Mouse (Mus musculus): ENCODE measurements around the gene Gm21541. TPM values are rescaled to one million over a fixed set of nuclear protein-coding genes. Genes with fewer than 3 reads are reported as not detected.
"Not testable (repeated sequence)": the region's sequence is repeated elsewhere in the genome, so short reads cannot be mapped to it uniquely, and the experiment has no call there.

Gene Gm21541
- 5.2 and 9.4 TPM in 2 replicates for polyA plus RNA-seq (2014; fragmentation: Nextera tagmentation; extraction: Ambion mirVana)

DNA sequence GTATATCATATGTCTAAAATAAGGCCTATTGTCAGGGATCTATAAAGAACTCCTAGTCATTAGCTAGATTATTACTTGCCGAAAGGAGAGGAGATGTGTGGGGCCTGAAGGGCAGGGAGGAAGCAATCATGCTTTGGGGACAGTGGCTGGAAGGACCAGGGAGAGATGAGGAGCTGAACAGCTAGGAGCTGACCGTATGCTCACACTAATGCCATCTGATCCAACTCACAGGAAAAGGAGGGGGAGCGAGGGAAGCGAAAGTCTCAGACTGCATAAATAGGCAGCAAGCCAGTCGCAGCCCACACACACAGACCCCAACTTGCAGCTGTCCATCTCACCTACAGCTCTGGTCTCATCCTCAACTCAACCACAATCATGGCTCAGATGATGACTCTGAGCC lies at the start of gene Gm21541:
Gm21541 (plus strand) TSS at position 301 of the 400 bp plus-strand sequence.
- H3K4me2 ChIP-seq (ENCODE audit: low read depth, low read length); ATAC-seq (replicated peaks; ENCODE audit: insufficient number of reproducible peaks, low FRiP score, low TSS enrichment, low read depth); H3K27me3 ChIP-seq (ENCODE audit: control insufficient read depth, insufficient read depth, low read length); H3K9me3 ChIP-seq (replicated peaks; ENCODE audit: control insufficient read depth, low read length); H3K9ac ChIP-seq (replicated peaks; ENCODE audit: low read length); H3K4me3 ChIP-seq (ENCODE audit: low read depth, low read length); H3K36me3 ChIP-seq (replicated peaks; ENCODE audit: control insufficient read depth, insufficient read depth, low read depth, low read length); DNase-seq (ENCODE audit: low spot score); H3K27ac ChIP-seq (replicated peaks; ENCODE audit: low read depth, low read length); H3K4me1 ChIP-seq (ENCODE audit: control insufficient read depth, insufficient read depth, low read length): not testable (repeated sequence)
- no CpG with 5 or more reads among the region's 5 CpGs for WGBS

DNA sequence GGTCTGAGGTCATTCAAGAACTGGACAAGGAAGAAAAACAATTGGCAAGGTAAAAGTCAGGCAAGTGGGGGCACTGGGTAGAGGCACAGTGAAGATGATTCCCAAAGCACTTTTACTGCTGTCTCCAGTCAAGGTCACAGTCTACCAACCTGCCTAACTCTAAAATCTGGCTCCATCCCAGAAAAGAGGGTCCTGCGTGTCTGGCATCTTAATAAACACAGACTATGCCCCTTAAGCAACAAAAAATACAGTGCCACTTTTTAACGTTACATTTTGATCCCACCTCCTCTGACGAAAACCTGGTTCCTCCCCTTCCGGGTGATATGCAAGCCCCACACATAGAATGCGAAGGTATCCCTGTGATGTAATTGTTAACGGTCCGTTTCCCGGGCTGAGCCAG lies 37.9 kb downstream of the Gm21541 start, which contains the start of gene Gm20878:
Gm20878 (plus strand) TSS at position 301 of the 400 bp plus-strand sequence.
- WGBS: no CpG with 5 or more reads among the region's 8 CpGs
- not testable (repeated sequence) for H3K9me3 ChIP-seq (replicated peaks; ENCODE audit: control insufficient read depth, low read length); DNase-seq (ENCODE audit: low spot score); ATAC-seq (replicated peaks; ENCODE audit: insufficient number of reproducible peaks, low FRiP score, low TSS enrichment, low read depth); H3K9ac ChIP-seq (replicated peaks; ENCODE audit: low read length); H3K4me3 ChIP-seq (ENCODE audit: low read depth, low read length); H3K27me3 ChIP-seq (ENCODE audit: control insufficient read depth, insufficient read depth, low read length); H3K4me2 ChIP-seq (ENCODE audit: low read depth, low read length); H3K36me3 ChIP-seq (replicated peaks; ENCODE audit: control insufficient read depth, insufficient read depth, low read depth, low read length); H3K27ac ChIP-seq (replicated peaks; ENCODE audit: low read depth, low read length); H3K4me1 ChIP-seq (ENCODE audit: control insufficient read depth, insufficient read depth, low read length)

Other genes with a start within 250 kb of the Gm21541 start
- 8.8 and 9.8 TPM in 2 replicates for gene Cntfr, start 206.5 kb upstream of the Gm21541 start, polyA plus RNA-seq (2014; fragmentation: Nextera tagmentation; extraction: Ambion mirVana)
- gene Il11ra1, start 203.6 kb upstream of the Gm21541 start, polyA plus RNA-seq (2014; fragmentation: Nextera tagmentation; extraction: Ambion mirVana): 199 and 201 TPM in 2 replicates
- gene Rpp25l, start 190.1 kb upstream of the Gm21541 start, polyA plus RNA-seq (2014; fragmentation: Nextera tagmentation; extraction: Ambion mirVana): 89.4 and 101 TPM in 2 replicates
- gene Dctn3, start 180.4 kb upstream of the Gm21541 start, polyA plus RNA-seq (2014; fragmentation: Nextera tagmentation; extraction: Ambion mirVana): 119 and 128 TPM in 2 replicates
- gene Arid3c, start 172.5 kb upstream of the Gm21541 start, polyA plus RNA-seq (2014; fragmentation: Nextera tagmentation; extraction: Ambion mirVana): 0.42 TPM in 1 of 2 replicates, not detected in the other
- gene Galt, start 148.4 kb upstream of the Gm21541 start, polyA plus RNA-seq (2014; fragmentation: Nextera tagmentation; extraction: Ambion mirVana): 35.1 and 37.5 TPM in 2 replicates
- 73.4 and 83.8 TPM in 2 replicates for gene Sigmar1, start 147.5 kb upstream of the Gm21541 start, polyA plus RNA-seq (2014; fragmentation: Nextera tagmentation; extraction: Ambion mirVana)
- 47.7 and 49.3 TPM in 2 replicates for gene Ccl27a, start 129.4 kb upstream of the Gm21541 start, polyA plus RNA-seq (2014; fragmentation: Nextera tagmentation; extraction: Ambion mirVana)
- gene Gm20878, start 38.0 kb downstream of the Gm21541 start, polyA plus RNA-seq (2014; fragmentation: Nextera tagmentation; extraction: Ambion mirVana): 1.5 and 2.0 TPM in 2 replicates
- not detected in 2 replicates for gene Fam205a4, start 62.4 kb downstream of the Gm21541 start, polyA plus RNA-seq (2014; fragmentation: Nextera tagmentation; extraction: Ambion mirVana)
- 0.15 and 0.29 TPM in 2 replicates for gene Gm21093, start 131.1 kb downstream of the Gm21541 start, polyA plus RNA-seq (2014; fragmentation: Nextera tagmentation; extraction: Ambion mirVana)
- not detected in 2 replicates for gene Gm3893, start 187.6 kb downstream of the Gm21541 start, polyA plus RNA-seq (2014; fragmentation: Nextera tagmentation; extraction: Ambion mirVana)
- 10.1 TPM in 1 of 2 replicates, not detected in the other for gene Gm13304, start 211.2 kb downstream of the Gm21541 start, polyA plus RNA-seq (2014; fragmentation: Nextera tagmentation; extraction: Ambion mirVana)
- not detected in 2 replicates for gene Gm13306, start 249.8 kb downstream of the Gm21541 start, polyA plus RNA-seq (2014; fragmentation: Nextera tagmentation; extraction: Ambion mirVana)

All from embryonic facial prominence, embryonic 11.5 days (tissue).